Mouse (Mus musculus): ENCODE results near the gene Rtp2.
A peak's percentile ranks its signal among the peaks of the same experiment; 100 is the strongest.

DNA sequence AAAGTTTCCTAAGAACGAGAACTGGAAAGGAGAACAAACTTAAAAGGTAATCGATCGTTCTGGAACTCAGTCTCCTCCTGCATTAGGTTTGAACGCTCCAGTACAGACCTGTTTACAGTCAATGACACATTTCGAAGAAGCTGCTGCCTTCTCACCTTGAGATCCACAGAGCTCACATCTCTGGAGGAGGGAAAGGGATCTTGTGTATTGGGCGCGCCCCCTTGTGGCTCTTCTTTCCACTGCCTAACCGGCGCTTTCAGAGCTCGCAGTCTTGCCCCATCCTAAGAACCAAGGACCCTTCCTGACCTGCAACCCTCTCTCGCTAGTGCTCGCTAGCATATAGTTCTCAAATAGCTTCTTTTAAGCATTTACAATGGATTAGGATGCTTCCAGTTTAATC lies 33.4 kb downstream of the Rtp2 start:
- TF ChIP-seq EP300 (IDR thresholded peaks at IDR 0.05; ENCODE audit: low read depth) (no peak), CTCF (IDR thresholded peaks at IDR 0.05; ENCODE audit: low read depth) (peak; percentile 77)
